In the genomic region with DNA sequence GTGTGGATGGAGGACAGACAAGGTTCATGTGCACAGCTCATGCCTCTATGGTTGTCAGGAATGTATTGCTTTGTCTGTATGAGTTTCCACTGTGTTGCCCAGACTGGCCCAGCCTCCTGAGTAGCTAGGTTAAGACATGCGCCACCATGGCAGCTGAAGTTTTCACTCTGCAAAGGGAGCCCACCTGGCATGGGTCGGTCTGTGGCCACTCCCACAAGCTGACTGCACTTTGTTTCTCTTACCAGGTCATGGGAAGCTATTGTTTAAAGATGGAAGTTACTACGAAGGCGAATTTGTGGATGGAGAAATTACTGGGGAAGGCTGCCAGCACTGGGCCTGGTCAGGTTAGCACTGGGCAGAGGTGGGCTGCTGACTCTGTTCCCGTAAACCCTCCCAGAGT, we compare ENCODE assay signal across 19 mouse cellular contexts. TPM values are rescaled to one million over a fixed set of nuclear protein-coding genes. Genes with fewer than 3 reads are reported as not detected.
"Had no signal": no experiment of that assay in that cellular context is flagged by ENCODE, and none has a peak within 500 bp of the region (broad histone marks: within the 10 kb centered on the region; RNA-seq: fewer than 3 reads in every experiment).

No protein-coding gene starts in this region.

- H3K9me3 ChIP-seq: lung, embryonic 15.5 days; midbrain, embryonic 13.5 days; midbrain, embryonic 15.5 days; neural tube, embryonic 12.5 days; stomach, embryonic 15.5 days had no signal

- H3K27me3 ChIP-seq: lung, embryonic 15.5 days; midbrain, embryonic 13.5 days; midbrain, embryonic 15.5 days; neural tube, embryonic 12.5 days; stomach, embryonic 15.5 days had no signal

- DNase-seq: liver, postnatal 0 days; lung, adult 2 months; lung, postnatal 14 days; lung, postnatal 36 days; right cerebral cortex, postnatal 14 days; thymus, adult 2 months; thymus, postnatal 25 days; thymus, postnatal 4 days had no signal

- H3K27ac ChIP-seq: lung, embryonic 15.5 days; macrophage; midbrain, embryonic 13.5 days; midbrain, embryonic 15.5 days; neural tube, embryonic 12.5 days; stomach, embryonic 15.5 days; stomach, postnatal 0 days had no signal

- H3K4me2 ChIP-seq: lung, embryonic 15.5 days; midbrain, embryonic 11.5 days; midbrain, embryonic 13.5 days; midbrain, embryonic 15.5 days; neural tube, embryonic 12.5 days; stomach, embryonic 15.5 days had no signal

- H3K36me3 ChIP-seq: lung, embryonic 15.5 days; midbrain, embryonic 15.5 days; neural tube, embryonic 12.5 days had no signal

- H3K9ac ChIP-seq: liver, postnatal 0 days; lung, embryonic 15.5 days; midbrain, embryonic 13.5 days; midbrain, embryonic 15.5 days; neural tube, embryonic 12.5 days; stomach, embryonic 15.5 days had no signal

- H3K4me3 ChIP-seq: lung, embryonic 15.5 days; midbrain, embryonic 13.5 days; midbrain, embryonic 15.5 days; neural tube, embryonic 12.5 days; stomach, embryonic 15.5 days had no signal

RNA-seq across cellular contexts. Expression of a gene that starts 2.9 kb away (rescaled TPM):
- total RNA-seq: monocyte, adult 5-6 weeks had no signal

RNA-seq across cellular contexts. Expression of a gene that starts 32.7 kb away (rescaled TPM):
- total RNA-seq: megakaryocyte progenitor cell, adult 5-6 weeks; monocyte, adult 5-6 weeks; neutrophil, adult 5-6 weeks had no signal
- polyA plus RNA-seq: liver, postnatal 0 days; macrophage had no signal
